Mouse (Mus musculus): ENCODE results near the gene Cd55. TPM values are rescaled to one million over a fixed set of nuclear protein-coding genes. Genes with fewer than 3 reads are reported as not detected.

The Cd55 gene
- polyA plus RNA-seq (2012; rRNA removed), result 27.3 and 37.4 TPM in 2 replicates

GRCm38 (mm10) chr1:130462084-130462861 is at the start of gene Cd55:
Gene Cd55, minus strand, starts transcription at chr1:130462744.
- peak within 1 kb of the TSS; percentile 99 for H3K4me3 ChIP-seq (ENCODE audit: control insufficient read depth, low read depth, low read length)
- H3K27ac ChIP-seq (ENCODE audit: control insufficient read depth, insufficient read depth, low read depth, low read length), result peak within 1 kb of the TSS; percentile 90
- H3K27me3 ChIP-seq (ENCODE audit: control insufficient read depth, insufficient read depth, low read length), result no peaks in the 10 kb centered on the region
- H3K36me3 ChIP-seq (ENCODE audit: control insufficient read depth, insufficient read depth, low read length), result no peaks in the 10 kb centered on the region; the same call in 1 of the 2 replicates
- peaks cover 4% of the 10 kb centered on the region for H3K4me1 ChIP-seq (ENCODE audit: control insufficient read depth, insufficient read depth, low read length)
- TF ChIP-seq POLR2A (IDR thresholded peaks at IDR 0.05; ENCODE audit: control insufficient read depth, low read depth, low read length) (0 out of 2 replicates have a peak, but pooled peaks have one; percentile 6), CTCF (IDR thresholded peaks at IDR 0.05; ENCODE audit: control insufficient read depth, insufficient read depth, insufficient replicate concordance, low read depth, low read length) (peak; percentile 75)

DNA sequence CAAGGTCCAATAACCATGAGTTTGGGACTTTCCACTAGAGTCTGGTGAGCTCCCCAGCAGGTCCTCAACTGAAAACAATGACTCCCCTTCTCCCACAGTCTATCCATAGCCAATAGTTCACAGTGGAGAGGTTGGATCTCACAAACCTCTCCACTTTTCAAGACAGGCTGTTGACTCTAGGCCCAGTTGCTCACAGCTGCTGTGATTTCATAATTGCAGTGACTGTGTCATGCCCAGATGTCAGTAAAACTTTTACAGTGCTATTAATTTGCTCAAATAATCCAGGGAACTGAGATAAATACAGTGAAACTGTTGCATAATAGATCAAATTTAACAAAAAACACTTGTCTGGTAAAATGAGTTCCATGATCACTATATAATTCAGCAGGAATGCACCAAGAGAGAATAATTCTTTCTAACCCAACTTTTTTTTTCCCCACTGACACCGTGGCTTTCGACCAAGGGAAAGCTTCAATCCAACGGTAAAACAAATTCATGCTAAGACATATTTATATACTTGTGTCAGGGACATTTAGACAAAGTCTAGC is 49.4 kb upstream of the Cd55 start:
- TF ChIP-seq POLR2A (IDR thresholded peaks at IDR 0.05; ENCODE audit: control insufficient read depth, low read depth, low read length) (no peak), CTCF (IDR thresholded peaks at IDR 0.05; ENCODE audit: control insufficient read depth, insufficient read depth, insufficient replicate concordance, low read depth, low read length) (no peak)

DNA sequence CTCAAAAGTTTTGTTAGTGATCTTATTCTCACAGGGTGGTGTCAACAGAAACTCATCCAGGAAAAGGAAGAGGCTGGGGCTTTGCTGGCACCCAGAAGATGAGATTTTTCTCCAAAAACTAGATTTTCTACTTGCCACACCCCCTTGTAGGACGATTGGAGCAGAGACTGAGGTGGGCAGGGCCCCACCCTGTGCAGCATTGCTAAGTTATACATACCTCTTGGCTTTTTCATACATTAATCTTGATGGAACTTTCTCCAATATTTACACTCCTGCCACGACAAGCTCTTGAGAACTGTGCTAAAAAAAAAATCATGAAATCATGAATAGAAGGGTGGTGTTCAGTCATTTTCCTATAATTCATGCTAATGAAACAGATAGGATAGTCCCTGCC is 46.4 kb upstream of the Cd55 start:
- Histone ChIP-seq H3K4me3 (ENCODE audit: control insufficient read depth, low read depth, low read length) (no peak overlapping the region), H3K4me1 (ENCODE audit: control insufficient read depth, insufficient read depth, low read length) (no peaks in the 10 kb centered on the region), H3K27ac (ENCODE audit: control insufficient read depth, insufficient read depth, low read depth, low read length) (no peak overlapping the region), H3K27me3 (ENCODE audit: control insufficient read depth, insufficient read depth, low read length) (no peaks in the 10 kb centered on the region), H3K36me3 (ENCODE audit: control insufficient read depth, insufficient read depth, low read length) (no peaks in the 10 kb centered on the region)
- TF ChIP-seq POLR2A (IDR thresholded peaks at IDR 0.05; ENCODE audit: control insufficient read depth, low read depth, low read length) (no peak), CTCF (IDR thresholded peaks at IDR 0.05; ENCODE audit: control insufficient read depth, insufficient read depth, insufficient replicate concordance, low read depth, low read length) (no peak)

More for the DNA sequence above, 49.4 kb upstream of the Cd55 start:
- peaks cover 11% of the 10 kb centered on the region for H3K4me1 ChIP-seq (ENCODE audit: control insufficient read depth, insufficient read depth, low read length)
- H3K4me3 ChIP-seq (ENCODE audit: control insufficient read depth, low read depth, low read length), result no peak overlapping the region
- H3K36me3 ChIP-seq (ENCODE audit: control insufficient read depth, insufficient read depth, low read length), result no peaks in the 10 kb centered on the region
- no peaks in the 10 kb centered on the region for H3K27me3 ChIP-seq (ENCODE audit: control insufficient read depth, insufficient read depth, low read length)
- no peak overlapping the region for H3K27ac ChIP-seq (ENCODE audit: control insufficient read depth, insufficient read depth, low read depth, low read length)

- no peak for TF ChIP-seq POLR2A (IDR thresholded peaks at IDR 0.05; ENCODE audit: control insufficient read depth, low read depth, low read length)
- TF ChIP-seq CTCF (IDR thresholded peaks at IDR 0.05; ENCODE audit: control insufficient read depth, insufficient read depth, insufficient replicate concordance, low read depth, low read length), result no peak
- no peaks in the 10 kb centered on the region for H3K36me3 ChIP-seq (ENCODE audit: control insufficient read depth, insufficient read depth, low read length)
- H3K4me3 ChIP-seq (ENCODE audit: control insufficient read depth, low read depth, low read length), result no peak overlapping the region
- no peaks in the 10 kb centered on the region for H3K27me3 ChIP-seq (ENCODE audit: control insufficient read depth, insufficient read depth, low read length)
- H3K4me1 ChIP-seq (ENCODE audit: control insufficient read depth, insufficient read depth, low read length), result no peaks in the 10 kb centered on the region
- H3K27ac ChIP-seq (ENCODE audit: control insufficient read depth, insufficient read depth, low read depth, low read length), result no peak overlapping the region
Observed at GRCm38 (mm10) chr1:130508030-130508956, 45.7 kb upstream of the Cd55 start.

- H3K27ac ChIP-seq (ENCODE audit: control insufficient read depth, insufficient read depth, low read depth, low read length), result no peak overlapping the region
- no peaks in the 10 kb centered on the region for H3K36me3 ChIP-seq (ENCODE audit: control insufficient read depth, insufficient read depth, low read length)
- no peak for TF ChIP-seq CTCF (IDR thresholded peaks at IDR 0.05; ENCODE audit: control insufficient read depth, insufficient read depth, insufficient replicate concordance, low read depth, low read length)
- TF ChIP-seq POLR2A (IDR thresholded peaks at IDR 0.05; ENCODE audit: control insufficient read depth, low read depth, low read length), result no peak
- no peak overlapping the region for H3K4me3 ChIP-seq (ENCODE audit: control insufficient read depth, low read depth, low read length)
- H3K4me1 ChIP-seq (ENCODE audit: control insufficient read depth, insufficient read depth, low read length), result no peaks in the 10 kb centered on the region
- H3K27me3 ChIP-seq (ENCODE audit: control insufficient read depth, insufficient read depth, low read length), result no peaks in the 10 kb centered on the region
Observed at GRCm38 (mm10) chr1:130507408-130507807, 44.9 kb upstream of the Cd55 start.

DNA sequence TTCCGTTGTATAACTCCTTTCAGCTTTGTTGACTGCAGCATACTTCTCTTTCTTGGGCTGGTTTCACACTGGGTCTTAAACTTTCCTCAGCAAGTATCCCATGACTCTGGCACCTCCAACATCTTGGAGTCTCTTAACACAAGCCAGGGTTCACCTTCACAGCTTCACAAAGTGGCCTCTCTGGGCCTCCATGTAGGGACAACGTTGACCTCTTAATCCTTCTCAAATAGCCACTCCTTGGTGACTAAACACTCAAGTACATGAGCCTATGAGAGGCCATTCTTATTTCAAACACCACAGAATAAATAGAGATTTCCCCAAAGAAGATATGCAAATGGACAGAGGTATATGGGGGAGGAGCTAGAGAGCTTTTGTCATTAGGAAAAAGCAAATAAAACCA is 37.4 kb upstream of the Cd55 start:
- Histone ChIP-seq H3K4me3 (ENCODE audit: control insufficient read depth, low read depth, low read length) (no peak overlapping the region), H3K27ac (ENCODE audit: control insufficient read depth, insufficient read depth, low read depth, low read length) (no peak overlapping the region), H3K27me3 (ENCODE audit: control insufficient read depth, insufficient read depth, low read length) (no peaks in the 10 kb centered on the region), H3K4me1 (ENCODE audit: control insufficient read depth, insufficient read depth, low read length) (no peaks in the 10 kb centered on the region), H3K36me3 (ENCODE audit: control insufficient read depth, insufficient read depth, low read length) (no peaks in the 10 kb centered on the region)
- no peak for TF ChIP-seq POLR2A (IDR thresholded peaks at IDR 0.05; ENCODE audit: control insufficient read depth, low read depth, low read length)
- no peak for TF ChIP-seq CTCF (IDR thresholded peaks at IDR 0.05; ENCODE audit: control insufficient read depth, insufficient read depth, insufficient replicate concordance, low read depth, low read length)

DNA sequence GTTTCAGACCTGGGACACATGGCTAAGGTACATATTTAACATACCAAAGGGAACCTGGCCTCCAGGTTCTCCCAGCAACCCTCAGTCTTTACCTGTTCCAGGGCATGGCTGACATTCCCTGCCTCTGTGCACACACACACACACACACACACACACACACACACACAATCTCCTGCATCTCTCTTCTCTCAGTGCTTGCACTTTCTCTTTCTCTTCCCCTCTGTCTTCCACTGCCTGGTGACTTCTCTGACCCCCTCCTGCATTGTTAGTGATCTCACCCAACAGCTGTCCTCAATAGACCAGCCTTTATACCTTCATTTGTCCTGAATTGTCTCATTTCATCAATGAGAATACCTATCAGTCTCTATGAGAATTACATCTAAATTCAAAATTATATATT is 35.8 kb upstream of the Cd55 start:
- no peak for TF ChIP-seq POLR2A (IDR thresholded peaks at IDR 0.05; ENCODE audit: control insufficient read depth, low read depth, low read length)
- TF ChIP-seq CTCF (IDR thresholded peaks at IDR 0.05; ENCODE audit: control insufficient read depth, insufficient read depth, insufficient replicate concordance, low read depth, low read length), result no peak
- Histone ChIP-seq H3K27ac (ENCODE audit: control insufficient read depth, insufficient read depth, low read depth, low read length) (no peak overlapping the region), H3K27me3 (ENCODE audit: control insufficient read depth, insufficient read depth, low read length) (no peaks in the 10 kb centered on the region), H3K4me3 (ENCODE audit: control insufficient read depth, low read depth, low read length) (no peak overlapping the region), H3K4me1 (ENCODE audit: control insufficient read depth, insufficient read depth, low read length) (no peaks in the 10 kb centered on the region), H3K36me3 (ENCODE audit: control insufficient read depth, insufficient read depth, low read length) (no peaks in the 10 kb centered on the region)
